Mouse (Mus musculus) lung, adult 2 months (tissue): ENCODE measurements around the gene Bst1. TPM values are rescaled to one million over a fixed set of nuclear protein-coding genes. Genes with fewer than 3 reads are reported as not detected.

Experiments used
- DNase-seq: peaks from one replicate; pipeline ENCODE4 v3.0.0; 2022
- H3K4me1 ChIP-seq: fragments of 200-500 bp; 2 replicates; pipeline ENCODE4 v1.6.1; 2011; ENCODE audit warnings: low read length; ENCODE audit not compliant: control insufficient read depth, insufficient read depth
- H3K4me3 ChIP-seq: fragments of 200-500 bp; replicated peaks from 2 replicates; pipeline ENCODE3; 2011; ENCODE audit warnings: low read depth, mild to moderate bottlenecking, control low read depth, low read length; ENCODE audit errors: extremely low read depth
- CTCF ChIP-seq: fragments of 200-500 bp; IDR thresholded peaks from 2 replicates; pipeline ENCODE4 v1.5.1; 2011; ENCODE audit warnings: mild to moderate bottlenecking, low read length, control low read depth; ENCODE audit not compliant: insufficient read depth
- POLR2A ChIP-seq: fragments of 200-500 bp; IDR thresholded peaks from 2 replicates; pipeline ENCODE4 v1.6.1; 2011; ENCODE audit warnings: low read depth, mild to moderate bottlenecking, control low read depth, low read length, borderline replicate concordance; ENCODE audit errors: extremely low read depth
- WGBS: fragments of 180-500 bp; shearing (Covaris S2); methylation state at CpG from one replicate; pipeline ENCODE4 v1.1.7; 2018; 5-methylcytosine and 5-hydroxymethylcytosine counted together
- polyA plus RNA-seq: library from polyadenylated mRNA; depleted of rRNA; stranded (reverse); fragments of >200 nt; gene quantifications from 2 replicates; pipeline ENCODE4 v1.2.3, GENCODE M21; 2012

The Bst1 gene
- polyA plus RNA-seq, 1 experiment, result 8.4 TPM

DNA sequence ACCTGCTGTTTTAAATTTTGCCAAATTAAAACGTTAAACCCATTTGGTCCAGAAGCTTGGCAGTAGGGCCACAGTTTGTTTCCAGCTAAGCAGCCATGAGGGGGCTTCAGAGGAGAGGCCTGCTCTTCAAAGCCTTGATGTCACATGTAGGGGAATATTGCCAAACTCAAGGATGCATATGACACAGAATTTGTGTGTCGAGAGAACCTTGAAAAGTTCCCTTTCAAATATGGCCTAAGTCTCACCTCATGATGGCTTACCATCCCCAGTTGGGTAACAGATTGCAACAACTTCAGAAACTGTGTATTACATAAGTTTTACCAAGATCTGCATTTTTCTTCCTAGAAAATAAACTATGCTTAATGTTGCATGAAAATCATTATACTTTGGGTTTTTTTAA lies 8.2 kb downstream of the Bst1 start:
- TF ChIP-seq POLR2A (no peak), CTCF (no peak)
- H3K4me3 ChIP-seq, result no peak overlapping the region
- no peaks in the 10 kb centered on the region for H3K4me1 ChIP-seq
- WGBS, result 84% methylated on average over 2 of the region's 2 CpGs
- DNase-seq, result no peak

DNA sequence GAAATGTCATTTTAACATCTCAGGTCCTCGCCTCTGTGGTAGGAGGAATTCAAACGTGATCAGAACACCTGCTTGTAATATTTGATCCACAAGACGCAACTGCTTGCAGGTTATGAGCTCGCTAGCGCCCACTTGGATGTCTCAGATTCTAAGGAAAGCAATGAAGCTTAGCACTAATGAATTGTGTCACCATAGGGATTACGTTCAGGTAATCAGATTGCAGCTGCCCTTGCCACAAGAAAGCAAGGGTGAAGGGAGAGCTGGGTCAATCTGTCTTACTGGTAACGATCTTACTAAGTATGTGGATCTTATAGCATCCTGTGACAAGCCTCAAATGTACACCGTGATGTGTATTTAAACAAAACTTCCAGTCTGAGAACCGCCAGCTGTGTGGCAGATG lies 8.7 kb downstream of the Bst1 start:
- 76% methylated on average over 9 of the region's 9 CpGs for WGBS
- Histone ChIP-seq H3K4me1 (no peaks in the 10 kb centered on the region), H3K4me3 (no peak overlapping the region)
- no peak for DNase-seq
- TF ChIP-seq CTCF (no peak), POLR2A (no peak)

DNA sequence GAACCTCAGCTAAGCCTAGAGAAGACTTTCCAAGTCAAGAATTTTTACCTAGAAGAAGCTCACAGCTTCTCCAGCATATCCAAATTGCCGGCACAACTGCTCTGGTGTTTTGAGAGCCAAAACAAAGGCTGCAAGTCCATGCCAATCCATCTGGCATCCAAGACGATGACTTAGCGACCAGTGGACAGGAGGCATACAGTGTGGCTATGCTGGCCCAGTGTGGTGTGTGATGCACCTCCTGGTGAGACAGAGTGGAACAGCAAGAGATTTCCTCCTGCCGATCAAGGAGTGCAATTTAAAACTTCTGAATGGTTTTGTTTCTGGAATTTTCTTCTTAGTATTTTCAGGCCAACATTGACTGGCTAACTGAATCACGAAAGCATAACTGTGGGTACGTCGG lies 17.9 kb downstream of the Bst1 start:
- H3K4me3 ChIP-seq, result no peak overlapping the region
- 76% methylated on average over 7 of the region's 7 CpGs for WGBS
- TF ChIP-seq POLR2A (no peak), CTCF (peak; percentile 45)
- DNase-seq, result no peak
- no peaks in the 10 kb centered on the region; the same call in 1 of the 2 replicates for H3K4me1 ChIP-seq

DNA sequence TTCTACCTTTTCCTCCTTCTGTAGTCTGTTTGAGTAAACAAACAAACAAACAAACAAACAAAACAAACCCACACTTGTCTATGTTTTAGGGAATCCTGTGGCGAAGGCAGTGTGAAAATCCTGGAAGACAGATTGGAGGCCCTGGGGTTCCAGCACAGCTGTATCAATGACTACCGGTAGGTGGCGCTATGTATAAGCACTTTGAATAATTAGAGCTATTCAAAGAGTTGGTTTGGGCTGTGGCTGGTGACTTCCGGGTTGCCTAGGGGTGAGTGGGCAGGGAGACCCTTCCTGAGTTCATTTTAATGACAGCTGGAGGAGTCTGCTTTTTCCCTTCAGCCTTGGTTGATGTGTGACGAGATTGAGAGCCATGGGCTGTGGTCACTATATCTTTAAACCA lies 18.7 kb downstream of the Bst1 start:
- Histone ChIP-seq H3K4me3 (no peak overlapping the region), H3K4me1 (no peaks in the 10 kb centered on the region; the same call in 1 of the 2 replicates)
- TF ChIP-seq CTCF, result peak; percentile 38
- no peak for TF ChIP-seq POLR2A
- 50% methylated on average over 5 of the region's 5 CpGs for WGBS
- DNase-seq, result no peak

DNA sequence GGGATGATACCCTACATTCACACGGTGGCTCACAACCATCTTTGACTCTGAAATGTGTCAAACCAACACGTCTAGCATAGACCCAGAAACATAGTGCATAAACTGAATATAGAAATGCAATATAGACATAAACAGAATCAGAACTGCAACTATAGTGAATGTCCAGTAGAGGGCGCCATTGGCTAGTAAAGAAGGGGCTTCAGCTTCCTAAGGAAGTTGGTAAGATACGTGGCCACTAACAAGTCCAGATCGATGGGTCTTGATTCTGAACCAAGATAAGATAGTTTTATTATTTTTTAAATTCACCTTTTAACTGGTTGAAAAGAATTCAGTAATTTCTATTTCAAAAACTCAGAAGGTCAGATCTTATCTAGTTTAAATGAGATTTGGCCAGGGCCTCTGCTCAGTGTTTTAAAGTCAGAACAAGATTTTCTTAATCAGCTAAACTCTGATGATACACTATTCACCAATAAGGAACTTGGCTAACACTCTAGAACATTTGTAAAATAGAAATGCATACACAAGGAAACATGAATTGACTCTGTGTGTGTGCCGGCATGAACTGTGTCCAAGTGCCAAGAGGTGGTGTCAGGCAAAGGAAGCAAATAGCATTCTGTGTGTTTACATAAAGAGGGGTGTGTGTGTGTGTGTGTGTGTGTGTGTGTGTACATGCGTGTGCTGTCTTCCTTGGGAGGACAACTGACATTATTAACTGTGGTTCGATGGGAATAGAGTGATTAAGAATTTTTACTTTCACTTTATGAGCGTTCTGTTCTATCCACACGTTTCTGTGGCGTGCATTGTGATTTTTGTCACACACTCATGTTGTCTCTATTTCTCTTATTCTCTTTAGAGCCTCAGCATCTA lies 22.7 kb downstream of the Bst1 start:
- H3K4me1 ChIP-seq, result peaks cover 3% of the 10 kb centered on the region; the same call in 1 of the 2 replicates
- peak overlapping the region; percentile 54 for H3K4me3 ChIP-seq
- DNase-seq, result no peak
- TF ChIP-seq POLR2A (no peak), CTCF (no peak)
- WGBS, result 3% methylated on average over 11 of the region's 11 CpGs

DNA sequence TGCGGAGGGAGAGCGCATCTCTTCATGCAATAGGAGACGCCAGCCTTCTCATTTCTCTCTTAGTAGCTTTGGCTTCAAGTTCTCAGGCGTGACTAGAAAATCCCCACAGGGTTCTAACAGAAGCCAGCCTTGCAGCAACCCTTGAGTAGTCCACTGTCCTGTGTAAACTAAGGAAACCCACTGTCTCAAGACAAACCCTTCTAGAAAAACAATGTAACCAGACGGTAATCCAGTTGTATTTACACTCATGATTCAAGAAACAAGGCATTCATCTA lies 23.3 kb downstream of the Bst1 start:
- peaks cover 3% of the 10 kb centered on the region; the same call in 1 of the 2 replicates for H3K4me1 ChIP-seq
- 20% methylated on average over 5 of the region's 5 CpGs for WGBS
- DNase-seq, result peak; percentile 41
- H3K4me3 ChIP-seq, result peak overlapping the region; percentile 54
- TF ChIP-seq POLR2A (no peak), CTCF (no peak)

DNA sequence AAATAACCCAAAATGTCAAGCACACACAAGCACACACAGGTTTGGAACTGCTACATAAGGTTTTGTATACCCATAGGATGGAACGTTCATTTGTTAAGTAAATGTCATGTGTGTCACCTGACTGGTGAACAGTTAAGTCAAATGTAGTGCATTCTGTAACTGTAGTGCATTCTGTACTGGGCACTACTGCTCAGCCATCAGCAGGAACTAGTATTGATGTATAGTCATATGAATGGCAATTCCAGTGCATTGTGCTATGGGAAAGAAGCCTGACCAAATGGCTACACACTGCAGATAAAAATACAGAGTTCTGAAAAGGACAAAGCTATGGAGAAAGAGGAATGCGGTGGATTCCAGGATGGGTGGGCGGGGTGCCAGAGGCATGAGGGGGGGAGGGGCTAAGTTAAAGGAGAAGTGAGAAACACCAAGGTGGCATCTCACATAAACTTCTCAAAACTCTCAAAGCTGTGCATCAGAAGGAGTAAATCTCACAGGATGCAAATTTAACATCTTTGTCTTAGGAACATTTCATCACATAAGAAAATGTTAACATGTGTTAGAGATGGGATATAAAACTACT lies 24.0 kb downstream of the Bst1 start:
- H3K4me3 ChIP-seq, result no peak overlapping the region
- TF ChIP-seq POLR2A (no peak), CTCF (no peak)
- 49% methylated on average over 3 of the region's 3 CpGs for WGBS
- DNase-seq, result no peak
- peaks cover 6% of the 10 kb centered on the region; the same call in 1 of the 2 replicates for H3K4me1 ChIP-seq

DNA sequence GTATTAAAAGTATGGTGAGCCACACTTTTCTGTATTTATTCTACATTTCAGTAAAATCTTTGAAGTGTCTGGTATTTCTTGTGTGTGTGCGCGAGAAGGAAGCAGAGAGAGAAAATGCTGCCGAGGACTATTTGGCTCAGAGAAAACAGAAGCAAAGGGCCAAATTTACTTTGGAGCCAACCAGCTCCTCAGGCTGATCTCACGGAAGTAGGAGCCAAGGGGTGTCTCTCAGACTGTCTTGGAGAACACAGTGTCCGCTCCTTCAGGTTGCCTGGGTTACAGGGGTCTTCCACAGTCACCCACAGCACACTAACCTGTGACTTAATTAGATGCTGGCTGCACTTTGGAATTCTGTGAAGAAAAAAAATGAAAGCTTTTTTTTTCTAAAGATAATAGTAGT lies 26.4 kb downstream of the Bst1 start:
- DNase-seq, result no peak
- Histone ChIP-seq H3K4me3 (no peak overlapping the region), H3K4me1 (peaks cover 6% of the 10 kb centered on the region; the same call in 1 of the 2 replicates)
- TF ChIP-seq POLR2A (no peak), CTCF (no peak)
- WGBS, result 55% methylated on average over 5 of the region's 5 CpGs

DNA sequence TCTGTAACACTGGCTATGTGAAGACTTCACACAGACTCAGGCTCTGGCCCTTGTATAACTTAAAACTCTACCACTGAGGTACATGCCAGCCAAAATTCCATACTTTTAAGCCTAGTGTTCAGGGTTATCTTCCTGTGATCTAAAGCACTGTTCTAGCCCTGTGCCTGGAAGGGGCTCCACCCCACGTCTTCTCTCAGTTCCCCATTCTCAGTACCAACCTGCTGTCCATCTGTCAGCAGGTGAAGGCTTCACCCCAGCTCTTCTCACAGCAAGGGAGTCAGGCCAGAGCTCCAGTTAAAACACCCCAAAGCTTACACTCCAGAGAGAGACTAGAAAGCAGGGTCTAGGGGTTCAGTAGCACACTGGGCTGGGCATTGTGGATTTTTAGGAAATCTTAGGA lies 27.0 kb downstream of the Bst1 start:
- peaks cover 6% of the 10 kb centered on the region; the same call in 1 of the 2 replicates for H3K4me1 ChIP-seq
- WGBS, result 52% methylated on average over 1 of the region's 1 CpGs
- H3K4me3 ChIP-seq, result no peak overlapping the region
- TF ChIP-seq POLR2A (no peak), CTCF (no peak)
- no peak for DNase-seq

DNA sequence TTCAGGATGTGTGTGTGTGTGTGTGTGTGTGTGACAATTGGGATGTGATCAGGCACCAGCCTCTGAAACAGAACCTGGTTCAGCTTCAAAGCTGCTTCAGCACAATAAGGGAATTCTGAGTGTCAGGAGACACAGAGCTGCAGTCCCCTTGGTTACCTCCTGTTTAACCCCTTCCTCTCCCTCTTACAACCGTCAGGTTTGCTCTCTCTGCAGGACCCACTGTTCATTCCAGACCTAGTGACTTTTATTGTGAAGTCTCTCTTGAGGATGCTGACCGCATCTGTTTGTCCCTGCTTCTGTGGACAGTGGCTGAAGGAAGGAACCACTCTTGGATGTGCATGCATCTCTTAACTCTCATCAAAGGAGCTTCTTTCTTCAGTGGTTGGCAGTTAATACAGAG lies 27.5 kb downstream of the Bst1 start:
- Histone ChIP-seq H3K4me1 (peaks cover 6% of the 10 kb centered on the region; the same call in 1 of the 2 replicates), H3K4me3 (no peak overlapping the region)
- 45% methylated on average over 2 of the region's 2 CpGs for WGBS
- no peak for DNase-seq
- TF ChIP-seq POLR2A (no peak), CTCF (no peak)
